Mouse (Mus musculus): ENCODE data around the gene Ccdc92b.

- TF ChIP-seq EP300 (IDR thresholded peaks at IDR 0.05) (no peak), CTCF (IDR thresholded peaks at IDR 0.05) (no peak)
Measured at GRCm38 (mm10) chr11:74666284-74666652, 46.9 kb downstream of the Ccdc92b start.

Data from lung, postnatal 0 days (tissue).